Mouse (Mus musculus) heart, embryonic 16.5 days (tissue): ENCODE data around the gene Moxd1. TPM values are rescaled to one million over a fixed set of nuclear protein-coding genes. Genes with fewer than 3 reads are reported as not detected.

ENCODE experiments used
- ATAC-seq: fragments of 200-750 bp; cut with Nextera tagmentation; replicated peaks from 2 replicates; pipeline ENCODE4 v1.8.0; 2017; ENCODE audit warnings: moderate number of reproducible peaks; ENCODE audit not compliant: insufficient read depth, low FRiP score; ENCODE audit errors: extremely low read depth
- H3K27ac ChIP-seq: fragments of 300-500 bp; sonication (generic); 2 replicates; pipeline ENCODE4 v1.5.1; 2014; ENCODE audit warnings: mild to moderate bottlenecking, low read length, control low read depth, moderate library complexity
- H3K27me3 ChIP-seq: fragments of 300-500 bp; sonication (generic); 2 replicates; pipeline ENCODE4 v1.6.1; 2014; ENCODE audit warnings: low read length, mixed read lengths; ENCODE audit not compliant: control insufficient read depth, insufficient read depth
- H3K36me3 ChIP-seq: fragments of 300-500 bp; sonication (generic); 2 replicates; pipeline ENCODE4 v1.6.1; 2014; ENCODE audit not compliant: control insufficient read depth, insufficient read depth
- H3K4me1 ChIP-seq: fragments of 300-500 bp; sonication (generic); 2 replicates; pipeline ENCODE4 v1.6.1; 2014; ENCODE audit warnings: low read length, mixed read lengths; ENCODE audit not compliant: control insufficient read depth, insufficient read depth
- H3K4me2 ChIP-seq: fragments of 300-500 bp; sonication (generic); 2 replicates; pipeline ENCODE4 v1.6.1; 2014; ENCODE audit warnings: low read depth, mild to moderate bottlenecking, control low read depth, low read length
- H3K4me3 ChIP-seq: fragments of 300-500 bp; sonication (generic); 2 replicates; pipeline ENCODE4 v1.5.1; 2014; ENCODE audit warnings: mild to moderate bottlenecking, control low read depth, low read length
- H3K9ac ChIP-seq: fragments of 300-500 bp; sonication (generic); 2 replicates; pipeline ENCODE4 v1.6.1; 2014; ENCODE audit warnings: low read length, control low read depth
- H3K9me3 ChIP-seq: fragments of 300-500 bp; sonication (generic); replicated peaks from 2 replicates; pipeline ENCODE4 v1.6.1; 2016; ENCODE audit warnings: low read length; ENCODE audit not compliant: control insufficient read depth
- WGBS: fragments of 180-500 bp; shearing (Covaris S2); extraction: QIAGEN DNeasy Blood & Tissue Kit; methylation state at CpG from one replicate; pipeline ENCODE4 v1.1.7; 2014; 5-methylcytosine and 5-hydroxymethylcytosine counted together
- polyA plus RNA-seq: library from polyadenylated mRNA; unstranded; fragments of >200 nt; fragmentation: Nextera tagmentation; extraction: Ambion mirVana; gene quantifications from 2 replicates; pipeline ENCODE4 v1.2.1, GENCODE M21; 2015

The Moxd1 gene
- polyA plus RNA-seq, 1 experiment from 2014 or later: 9.2 TPM

- ATAC-seq: no peak
- H3K9ac ChIP-seq: no peak overlapping the region
- H3K27me3 ChIP-seq: no peaks in the 10 kb centered on the region
- no peak overlapping the region for H3K4me3 ChIP-seq
- no peaks in the 10 kb centered on the region for H3K4me1 ChIP-seq
- 68% methylated on average over 3 of the region's 3 CpGs for WGBS
- H3K27ac ChIP-seq: no peak overlapping the region
- no peaks in the 10 kb centered on the region for H3K9me3 ChIP-seq
- no peaks in the 10 kb centered on the region for H3K36me3 ChIP-seq
- no peak overlapping the region for H3K4me2 ChIP-seq
Observed at GRCm38 (mm10) chr10:24258885-24259284, 35.6 kb downstream of the Moxd1 start.

DNA sequence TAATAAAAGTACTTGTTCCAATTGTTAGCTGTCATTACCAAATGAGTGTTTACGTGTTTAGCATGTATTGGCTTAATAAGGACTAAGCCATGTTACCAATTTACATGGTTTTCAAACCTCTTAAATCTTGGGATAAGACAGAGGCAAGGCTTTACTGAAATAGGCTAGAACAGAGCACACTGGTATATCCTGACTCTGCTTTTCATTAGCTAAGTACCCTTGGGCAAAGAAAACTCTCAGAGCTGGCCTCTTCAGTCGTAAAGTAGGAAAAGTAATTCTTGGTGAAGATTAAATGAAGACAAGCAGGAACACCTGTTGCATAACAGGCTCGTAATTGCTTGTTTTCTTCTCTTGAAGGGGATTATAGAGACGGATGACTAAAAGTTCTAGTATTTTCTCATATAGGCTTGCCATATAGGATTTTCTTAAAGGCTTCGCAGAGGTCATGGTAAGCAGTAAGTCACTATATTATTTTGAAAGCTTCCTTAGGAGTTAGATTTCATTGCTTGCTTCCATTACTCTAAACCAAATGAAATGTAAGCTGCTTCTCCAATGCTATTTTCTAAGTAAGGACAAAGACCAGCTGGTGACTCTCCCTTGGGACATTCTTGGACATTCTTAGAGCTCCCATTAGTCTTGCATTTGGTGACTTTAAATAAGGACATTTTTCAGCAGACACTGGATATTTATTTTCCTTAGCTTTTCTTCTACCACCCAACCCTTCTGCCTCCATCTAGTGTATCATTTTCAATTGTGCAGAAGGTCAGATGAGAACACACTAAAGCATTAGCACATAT is 36.7 kb downstream of the Moxd1 start:
- 81% methylated on average over 5 of the region's 5 CpGs for WGBS
- H3K4me3 ChIP-seq: no peak overlapping the region

GRCm38 (mm10) chr10:24267520-24267919 is 44.2 kb downstream of the Moxd1 start:
- no peaks in the 10 kb centered on the region for H3K4me1 ChIP-seq
- H3K36me3 ChIP-seq: no peaks in the 10 kb centered on the region
- no peaks in the 10 kb centered on the region for H3K27me3 ChIP-seq
- WGBS: 64% methylated on average over 2 of the region's 2 CpGs
- H3K9ac ChIP-seq: no peak overlapping the region
- no peak overlapping the region for H3K4me2 ChIP-seq
- H3K27ac ChIP-seq: no peak overlapping the region
- no peak overlapping the region for H3K4me3 ChIP-seq
- H3K9me3 ChIP-seq: no peaks in the 10 kb centered on the region
- no peak for ATAC-seq

More for the DNA sequence above, 36.7 kb downstream of the Moxd1 start:
- H3K4me2 ChIP-seq: no peak overlapping the region
- no peaks in the 10 kb centered on the region for H3K9me3 ChIP-seq
- H3K27me3 ChIP-seq: no peaks in the 10 kb centered on the region
- no peak overlapping the region for H3K9ac ChIP-seq
- no peaks in the 10 kb centered on the region for H3K36me3 ChIP-seq
- no peaks in the 10 kb centered on the region for H3K4me1 ChIP-seq
- H3K27ac ChIP-seq: no peak overlapping the region
- ATAC-seq: no peak

DNA sequence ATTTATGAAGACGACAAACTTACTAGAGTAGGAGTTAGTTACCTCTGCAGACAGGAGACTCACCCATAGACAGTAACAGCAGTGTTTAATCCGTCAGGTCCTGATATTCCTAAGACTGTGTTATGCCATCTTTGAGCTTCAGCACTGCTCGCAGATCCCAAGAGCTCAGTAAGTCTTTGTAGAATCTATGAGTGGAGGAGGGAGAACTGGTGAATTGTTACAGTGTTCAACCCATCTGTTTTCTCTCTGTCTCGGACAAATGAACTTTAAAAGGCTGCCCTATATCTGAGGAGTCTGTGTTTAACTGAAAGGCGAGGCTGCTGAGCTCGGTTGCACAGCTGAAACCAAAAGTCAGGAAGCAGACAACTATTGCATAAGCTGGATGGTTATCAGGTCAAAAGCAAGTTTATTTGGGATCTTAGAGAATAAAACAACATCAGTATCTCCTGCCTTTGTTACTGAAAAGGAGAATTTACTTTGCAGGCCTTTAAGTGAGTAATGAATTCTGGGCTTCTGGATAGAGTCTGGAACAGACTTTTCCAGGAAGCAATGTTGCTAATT is 47.8 kb downstream of the Moxd1 start:
- no peaks in the 10 kb centered on the region for H3K27me3 ChIP-seq
- no peaks in the 10 kb centered on the region for H3K9me3 ChIP-seq
- no peaks in the 10 kb centered on the region for H3K36me3 ChIP-seq
- WGBS: 49% methylated on average over 6 of the region's 6 CpGs
- no peak overlapping the region for H3K9ac ChIP-seq
- H3K4me2 ChIP-seq: no peak overlapping the region
- ATAC-seq: no peak
- H3K4me3 ChIP-seq: no peak overlapping the region
- peak overlapping the region; percentile 39; the same call in 1 of the 2 replicates for H3K27ac ChIP-seq
- H3K4me1 ChIP-seq: no peaks in the 10 kb centered on the region

DNA sequence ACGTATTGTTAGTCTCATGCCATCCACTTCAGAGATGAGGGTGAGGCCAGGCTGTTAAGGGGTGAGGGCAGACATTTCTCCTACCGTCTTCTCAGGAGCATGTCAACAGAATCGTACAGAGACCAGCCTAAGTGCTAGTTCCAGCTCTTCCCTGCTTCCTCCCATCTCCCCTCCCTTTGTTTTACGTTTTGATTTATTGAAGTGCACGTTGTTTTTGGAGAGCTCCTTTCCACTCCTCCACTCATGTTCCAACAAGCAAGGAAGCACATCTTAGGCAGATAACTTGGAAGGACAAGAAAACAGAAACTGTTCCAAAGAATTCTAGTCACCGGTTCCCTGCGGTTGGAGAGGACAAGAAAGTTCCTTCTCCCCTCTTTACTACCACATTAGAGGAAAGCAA is 52.9 kb downstream of the Moxd1 start:
- Histone ChIP-seq H3K4me1 (no peaks in the 10 kb centered on the region), H3K36me3 (no peaks in the 10 kb centered on the region), H3K4me2 (no peak overlapping the region), H3K27ac (no peak overlapping the region), H3K4me3 (no peak overlapping the region), H3K9ac (no peak overlapping the region), H3K27me3 (no peaks in the 10 kb centered on the region), H3K9me3 (no peaks in the 10 kb centered on the region)
- WGBS: 40% methylated on average over 7 of the region's 7 CpGs
- ATAC-seq: no peak

GRCm38 (mm10) chr10:24282650-24283049 is 59.3 kb downstream of the Moxd1 start:
- 47% methylated on average over 5 of the region's 5 CpGs for WGBS
- no peak overlapping the region for H3K4me2 ChIP-seq
- H3K27me3 ChIP-seq: no peaks in the 10 kb centered on the region
- H3K36me3 ChIP-seq: no peaks in the 10 kb centered on the region
- H3K4me1 ChIP-seq: no peaks in the 10 kb centered on the region
- H3K9me3 ChIP-seq: no peaks in the 10 kb centered on the region
- no peak overlapping the region for H3K4me3 ChIP-seq
- no peak for ATAC-seq
- H3K9ac ChIP-seq: no peak overlapping the region
- no peak overlapping the region for H3K27ac ChIP-seq

DNA sequence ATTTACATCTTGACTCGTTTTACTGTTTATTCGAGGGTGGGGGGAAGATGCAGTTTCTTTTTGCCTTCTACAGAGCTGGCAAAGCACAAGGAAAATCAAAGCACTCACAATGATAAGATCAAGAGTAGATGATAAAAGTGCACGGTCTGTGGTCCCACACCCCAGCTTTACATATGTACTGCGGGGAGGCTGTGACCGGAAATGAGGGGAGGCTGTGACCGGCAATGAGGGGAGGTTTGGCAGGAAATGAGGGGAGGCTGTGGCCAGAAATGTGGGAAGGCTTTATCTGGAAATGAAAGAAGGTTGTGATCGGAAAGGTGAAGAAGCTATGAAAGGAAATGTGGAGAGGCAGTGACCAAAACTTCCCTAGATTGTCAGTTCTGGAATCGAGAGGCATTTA is 68.3 kb downstream of the Moxd1 start:
- H3K4me3 ChIP-seq: no peak overlapping the region
- H3K36me3 ChIP-seq: no peaks in the 10 kb centered on the region
- H3K27ac ChIP-seq: no peak overlapping the region
- WGBS: 47% methylated on average over 8 of the region's 8 CpGs
- H3K4me2 ChIP-seq: no peak overlapping the region
- H3K4me1 ChIP-seq: no peaks in the 10 kb centered on the region
- no peaks in the 10 kb centered on the region; the same call in 1 of the 2 replicates for H3K9me3 ChIP-seq
- no peak for ATAC-seq
- H3K9ac ChIP-seq: no peak overlapping the region
- H3K27me3 ChIP-seq: no peaks in the 10 kb centered on the region

DNA sequence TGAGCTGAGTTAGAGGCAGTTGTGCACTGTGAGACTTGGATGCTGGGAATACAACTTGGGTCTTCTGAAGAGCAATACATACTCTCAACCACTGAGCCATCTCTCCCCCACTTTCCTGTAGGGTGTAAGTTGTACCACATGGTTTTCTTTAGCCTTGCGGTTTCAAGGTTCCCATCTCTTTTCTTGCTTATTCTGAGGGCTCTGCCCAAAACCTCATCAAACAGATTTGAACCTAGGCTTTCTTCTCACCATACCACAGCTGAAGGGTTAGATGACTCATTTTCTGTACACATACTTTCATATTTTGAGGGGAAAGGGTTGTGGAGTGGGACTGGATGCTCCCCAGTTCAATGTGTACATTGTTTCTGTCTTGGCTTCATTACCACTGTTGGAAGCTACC is 69.4 kb downstream of the Moxd1 start:
- no peaks in the 10 kb centered on the region for H3K4me1 ChIP-seq
- H3K4me2 ChIP-seq: no peak overlapping the region
- 71% methylated on average over 1 of the region's 1 CpGs for WGBS
- H3K27me3 ChIP-seq: no peaks in the 10 kb centered on the region
- no peaks in the 10 kb centered on the region for H3K36me3 ChIP-seq
- no peak overlapping the region for H3K9ac ChIP-seq
- ATAC-seq: no peak
- no peak overlapping the region for H3K27ac ChIP-seq
- no peaks in the 10 kb centered on the region; the same call in 1 of the 2 replicates for H3K9me3 ChIP-seq
- H3K4me3 ChIP-seq: no peak overlapping the region

GRCm38 (mm10) chr10:24296608-24297007 is 73.3 kb downstream of the Moxd1 start:
- Histone ChIP-seq H3K9me3 (no peaks in the 10 kb centered on the region; the same call in 1 of the 2 replicates), H3K4me3 (no peak overlapping the region), H3K27ac (peak overlapping the region; percentile 68), H3K4me1 (no peaks in the 10 kb centered on the region), H3K4me2 (no peak overlapping the region), H3K36me3 (no peaks in the 10 kb centered on the region), H3K27me3 (no peaks in the 10 kb centered on the region), H3K9ac (no peak overlapping the region)
- 0 out of 2 replicates have a peak, but pooled peaks have one; percentile 60 for ATAC-seq
- WGBS: 34% methylated on average over 4 of the region's 4 CpGs
